Mouse (Mus musculus) hindbrain, embryonic 11.5 days (tissue): ENCODE measurements around the gene Ngdn. TPM values are rescaled to one million over a fixed set of nuclear protein-coding genes. Genes with fewer than 3 reads are reported as not detected.
"Not testable (repeated sequence)": the region's sequence is repeated elsewhere in the genome, so short reads cannot be mapped to it uniquely, and the experiment has no call there.

Source experiments
- ATAC-seq: fragments of 200-750 bp; cut with Nextera tagmentation; 2 replicates; pipeline ENCODE4 v1.8.0; 2017; ENCODE audit warnings: mild to moderate bottlenecking, moderate TSS enrichment, moderate library complexity; ENCODE audit not compliant: low FRiP score
- DNase-seq: peaks from one replicate; pipeline ENCODE4 v3.0.0-alpha.2; 2015; ENCODE audit warnings: low spot score
- H3K27ac ChIP-seq: fragments of 300-500 bp; sonication (generic); 2 replicates; pipeline ENCODE4 v1.5.1; 2014; ENCODE audit warnings: mild to moderate bottlenecking, low read depth, low read length
- H3K27me3 ChIP-seq: fragments of 300-500 bp; sonication (generic); 2 replicates; pipeline ENCODE4 v1.6.1; 2014; ENCODE audit warnings: mild to moderate bottlenecking, low read length, moderate library complexity, mixed read lengths; ENCODE audit not compliant: control insufficient read depth, insufficient read depth
- H3K36me3 ChIP-seq: fragments of 300-500 bp; sonication (generic); 2 replicates; pipeline ENCODE4 v1.6.1; 2014; ENCODE audit warnings: mild to moderate bottlenecking, low read length, moderate library complexity, mixed read lengths; ENCODE audit not compliant: control insufficient read depth, insufficient read depth
- H3K4me1 ChIP-seq: fragments of 300-500 bp; sonication (generic); replicated peaks from 2 replicates; pipeline ENCODE4 v1.6.1; 2014; ENCODE audit warnings: low read length, mixed read lengths; ENCODE audit not compliant: control insufficient read depth, insufficient read depth
- H3K4me2 ChIP-seq: fragments of 300-500 bp; sonication (generic); replicated peaks from 2 replicates; pipeline ENCODE4 v1.6.1; 2014; ENCODE audit warnings: mild to moderate bottlenecking, low read depth, low read length
- H3K4me3 ChIP-seq: fragments of 300-500 bp; sonication (generic); 2 replicates; pipeline ENCODE4 v1.5.1; 2014; ENCODE audit warnings: low read depth, low read length
- H3K9ac ChIP-seq: fragments of 300-500 bp; sonication (generic); 2 replicates; pipeline ENCODE4 v1.6.1; 2014; ENCODE audit warnings: low read depth, low read length
- H3K9me3 ChIP-seq: fragments of 300-500 bp; sonication (generic); 2 replicates; pipeline ENCODE4 v1.6.1; 2016; ENCODE audit warnings: low read length; ENCODE audit not compliant: control insufficient read depth
- WGBS: fragments of 180-500 bp; shearing (Covaris S2); extraction: QIAGEN DNeasy Blood & Tissue Kit; methylation state at CpG from one replicate; pipeline ENCODE4 v1.1.7; 2014; 5-methylcytosine and 5-hydroxymethylcytosine counted together
- polyA plus RNA-seq: library from polyadenylated mRNA; unstranded; fragments of >200 nt; fragmentation: Nextera tagmentation; extraction: Ambion mirVana; gene quantifications from 2 replicates; pipeline ENCODE4 v1.2.1, GENCODE M21; 2014

Ngdn gene
- polyA plus RNA-seq, 1 experiment from 2014 or later = 81.5 TPM

DNA sequence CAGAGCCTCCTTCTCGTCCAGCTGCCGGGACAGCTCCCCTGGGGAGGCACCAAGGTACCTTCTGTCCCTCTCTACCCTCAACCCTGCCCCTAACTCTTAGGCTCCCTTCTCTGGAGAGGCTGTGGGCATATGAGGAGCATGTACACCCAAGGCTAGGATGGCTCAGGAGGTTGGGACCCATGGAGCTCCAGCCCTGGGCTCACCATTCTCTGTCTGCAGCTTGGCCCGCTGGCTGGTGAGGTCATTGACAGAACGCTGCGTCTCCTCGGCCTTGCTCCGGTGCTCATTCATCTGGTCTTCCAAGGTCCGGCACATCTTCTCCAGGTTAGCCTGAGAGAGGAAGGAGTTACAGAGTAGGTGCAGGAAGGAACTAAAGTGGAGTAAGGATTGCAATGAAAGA, 36.6 kb upstream of the Ngdn start:
- Histone ChIP-seq H3K4me1 (no peaks in the 10 kb centered on the region; the same call in 1 of the 2 replicates), H3K27me3 (no peaks in the 10 kb centered on the region), H3K4me3 (no peak overlapping the region), H3K9ac (no peak overlapping the region), H3K27ac (no peak overlapping the region), H3K4me2 (no peak overlapping the region), H3K9me3 (no peaks in the 10 kb centered on the region), H3K36me3 (no peaks in the 10 kb centered on the region)
- ATAC-seq (no peak), DNase-seq (no peak)
- WGBS = 92% methylated on average over 8 of the region's 8 CpGs

DNA sequence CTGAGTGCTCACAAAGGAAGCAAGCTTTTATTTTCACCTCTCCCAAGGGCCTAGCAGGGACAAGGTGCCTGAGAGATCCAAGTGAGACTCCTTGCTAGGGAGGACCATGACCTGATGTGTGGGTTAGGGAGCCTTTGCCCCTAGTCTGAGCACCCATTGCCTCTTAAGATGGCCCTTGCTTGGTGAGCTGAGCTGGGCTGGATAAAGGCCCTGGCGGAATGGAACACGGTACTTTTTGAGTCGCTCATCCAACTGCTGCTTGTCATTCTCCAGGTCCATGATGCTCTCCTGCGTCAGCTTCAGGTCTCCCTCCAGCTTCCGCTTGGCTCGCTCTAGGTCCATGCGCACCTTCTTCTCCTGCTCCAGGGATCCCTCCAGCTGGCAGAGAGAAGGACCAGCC, 33.3 kb upstream of the Ngdn start:
- WGBS = 95% methylated on average over 7 of the region's 7 CpGs
- Histone ChIP-seq H3K36me3 (no peaks in the 10 kb centered on the region), H3K4me2 (no peak overlapping the region), H3K9me3 (no peaks in the 10 kb centered on the region), H3K27ac (no peak overlapping the region), H3K9ac (no peak overlapping the region), H3K4me3 (no peak overlapping the region), H3K4me1 (no peaks in the 10 kb centered on the region), H3K27me3 (no peaks in the 10 kb centered on the region)
- no peak for ATAC-seq
- DNase-seq = no peak

DNA sequence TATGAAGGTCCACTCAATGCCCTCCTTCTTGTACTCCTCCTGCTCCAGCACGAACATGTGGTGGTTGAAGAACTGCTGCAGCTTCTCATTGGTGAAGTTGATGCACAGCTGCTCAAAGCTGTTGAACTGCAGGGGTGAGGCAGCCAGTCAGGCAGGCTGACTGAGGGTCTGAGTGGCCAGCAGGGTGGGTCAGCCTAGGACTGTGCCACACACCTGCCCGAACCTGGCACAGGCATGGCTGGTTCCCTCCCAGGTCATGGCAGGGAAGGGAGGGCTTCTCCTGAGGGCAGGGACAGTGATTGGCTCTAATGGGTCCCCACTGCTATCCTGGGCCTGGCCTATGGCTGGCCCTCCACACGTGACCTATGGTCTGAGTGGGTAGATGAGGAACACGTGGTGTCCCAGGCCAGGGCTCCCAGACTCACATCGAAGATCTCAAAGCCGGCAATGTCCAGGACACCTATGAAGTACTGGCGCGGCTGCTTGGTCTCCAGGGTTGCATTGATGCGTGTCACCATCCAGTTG, 26.8 kb upstream of the Ngdn start:
- not testable (repeated sequence) for ATAC-seq, H3K27ac ChIP-seq, H3K36me3 ChIP-seq, H3K4me3 ChIP-seq, H3K9ac ChIP-seq, H3K4me1 ChIP-seq, DNase-seq, H3K27me3 ChIP-seq, H3K4me2 ChIP-seq, H3K9me3 ChIP-seq
- 85% methylated on average over 9 of the region's 9 CpGs for WGBS

DNA sequence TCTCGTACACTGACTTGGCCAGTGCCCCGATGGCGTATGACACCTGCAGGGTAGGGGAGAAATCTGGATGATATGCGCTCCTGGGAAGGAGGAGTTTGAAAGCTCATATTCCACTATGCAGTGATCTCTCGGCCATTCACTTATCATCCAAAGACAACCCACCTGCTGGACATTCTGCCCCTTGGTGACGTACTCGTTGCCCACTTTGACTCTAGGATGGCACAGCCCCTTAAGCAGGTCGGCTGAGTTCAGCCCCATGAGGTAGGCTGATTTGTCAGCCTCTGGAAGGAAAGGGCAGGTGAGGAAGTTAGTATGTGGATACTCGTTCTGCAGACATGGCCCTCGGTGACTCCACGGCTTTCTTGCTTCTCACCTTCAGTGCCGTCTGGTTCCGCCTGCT, 26.4 kb upstream of the Ngdn start:
- Histone ChIP-seq H3K27ac (no peak overlapping the region), H3K9me3 (no peaks in the 10 kb centered on the region), H3K4me3 (no peak overlapping the region), H3K4me2 (no peak overlapping the region), H3K36me3 (no peaks in the 10 kb centered on the region), H3K4me1 (no peaks in the 10 kb centered on the region), H3K9ac (no peak overlapping the region), H3K27me3 (no peaks in the 10 kb centered on the region)
- ATAC-seq = no peak
- WGBS = 90% methylated on average over 13 of the region's 13 CpGs
- no peak for DNase-seq

DNA sequence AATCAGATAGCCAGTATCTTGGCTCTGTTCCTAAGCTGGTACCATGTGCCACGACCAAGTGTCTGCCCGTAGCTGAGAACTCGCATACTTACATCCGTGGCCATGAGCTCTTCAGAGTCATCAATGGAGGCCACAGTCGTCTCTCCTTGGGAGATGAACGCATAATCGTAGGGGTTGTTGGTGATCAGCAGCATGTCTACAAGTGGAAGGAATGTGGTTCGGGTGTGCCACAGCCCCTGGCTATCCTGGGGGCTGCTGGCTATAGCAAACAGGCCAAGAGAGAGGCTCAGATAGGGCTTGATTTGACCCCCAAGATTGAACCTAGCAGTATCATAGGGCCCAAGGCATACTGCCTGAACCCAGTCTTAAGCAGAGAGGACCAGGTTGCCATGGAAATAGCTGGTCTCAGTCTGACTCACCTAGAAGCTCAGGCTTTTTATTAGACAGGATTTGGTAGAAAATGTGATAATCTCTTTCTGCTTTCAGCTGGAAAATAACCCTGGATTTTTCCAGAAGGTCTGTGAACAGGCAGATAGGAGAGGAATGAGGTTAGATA, 25.3 kb upstream of the Ngdn start:
- Histone ChIP-seq H3K27ac (no peak overlapping the region), H3K4me3 (no peak overlapping the region), H3K36me3 (no peaks in the 10 kb centered on the region), H3K4me1 (peaks cover 2% of the 10 kb centered on the region; the same call in 1 of the 2 replicates), H3K9ac (no peak overlapping the region), H3K9me3 (no peaks in the 10 kb centered on the region), H3K4me2 (no peak overlapping the region), H3K27me3 (no peaks in the 10 kb centered on the region)
- no peak for DNase-seq
- no peak for ATAC-seq
- 89% methylated on average over 8 of the region's 8 CpGs for WGBS

DNA sequence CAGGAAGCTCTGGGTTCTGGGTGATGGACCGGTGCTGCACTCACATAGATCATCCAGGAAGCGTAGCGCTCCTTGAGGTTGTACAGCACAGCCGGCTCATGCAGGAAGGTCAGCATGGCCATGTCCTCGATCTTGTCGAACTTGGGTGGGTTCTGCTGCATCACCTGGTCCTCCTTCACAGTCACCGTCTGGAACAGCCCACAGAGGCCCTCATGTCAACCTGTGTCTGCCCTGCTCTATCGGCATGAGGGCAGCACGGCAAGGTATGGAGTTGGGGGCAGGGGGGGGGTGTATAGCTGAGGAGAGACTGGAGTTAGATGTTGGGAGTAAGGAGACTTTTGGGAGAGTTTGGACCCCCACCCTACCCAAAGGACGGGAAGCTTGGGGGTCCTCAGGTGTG, 23.1 kb upstream of the Ngdn start:
- DNase-seq (no peak), ATAC-seq (no peak)
- no peak overlapping the region for H3K9ac ChIP-seq
- H3K27me3 ChIP-seq = no peaks in the 10 kb centered on the region
- 88% methylated on average over 10 of the region's 10 CpGs for WGBS
- peaks cover 2% of the 10 kb centered on the region; the same call in 1 of the 2 replicates for H3K4me1 ChIP-seq
- H3K4me2 ChIP-seq = no peak overlapping the region
- H3K36me3 ChIP-seq = no peaks in the 10 kb centered on the region
- H3K9me3 ChIP-seq = no peaks in the 10 kb centered on the region
- no peak overlapping the region for H3K4me3 ChIP-seq
- H3K27ac ChIP-seq = no peak overlapping the region

DNA sequence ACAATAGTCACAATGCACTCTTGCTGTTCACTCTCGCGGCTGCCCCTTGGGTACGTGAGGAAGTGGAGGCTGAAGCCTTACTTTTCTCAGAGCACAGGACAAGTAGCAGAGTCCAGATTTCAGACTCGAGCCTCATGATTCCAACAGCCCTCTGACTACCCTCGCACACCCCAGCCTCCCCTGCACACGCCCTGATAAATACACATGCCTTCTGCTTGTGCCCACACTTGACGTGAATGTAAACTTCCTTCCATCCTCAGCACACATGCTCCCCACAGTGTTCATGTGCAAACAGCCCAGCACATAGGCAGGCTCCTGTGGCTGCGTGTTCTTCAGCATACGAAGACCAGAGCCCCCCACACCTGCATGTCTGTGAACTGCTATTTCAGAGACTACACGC, 21.6 kb upstream of the Ngdn start:
- Histone ChIP-seq H3K4me2 (no peak overlapping the region), H3K27ac (no peak overlapping the region), H3K9me3 (no peaks in the 10 kb centered on the region), H3K4me3 (no peak overlapping the region), H3K36me3 (no peaks in the 10 kb centered on the region), H3K9ac (0 out of 2 replicates have a peak overlapping the region, but pooled peaks have one; percentile 15), H3K27me3 (no peaks in the 10 kb centered on the region), H3K4me1 (peaks cover 2% of the 10 kb centered on the region; the same call in 1 of the 2 replicates)
- ATAC-seq = no peak
- WGBS = 74% methylated on average over 10 of the region's 10 CpGs
- DNase-seq = no peak

DNA sequence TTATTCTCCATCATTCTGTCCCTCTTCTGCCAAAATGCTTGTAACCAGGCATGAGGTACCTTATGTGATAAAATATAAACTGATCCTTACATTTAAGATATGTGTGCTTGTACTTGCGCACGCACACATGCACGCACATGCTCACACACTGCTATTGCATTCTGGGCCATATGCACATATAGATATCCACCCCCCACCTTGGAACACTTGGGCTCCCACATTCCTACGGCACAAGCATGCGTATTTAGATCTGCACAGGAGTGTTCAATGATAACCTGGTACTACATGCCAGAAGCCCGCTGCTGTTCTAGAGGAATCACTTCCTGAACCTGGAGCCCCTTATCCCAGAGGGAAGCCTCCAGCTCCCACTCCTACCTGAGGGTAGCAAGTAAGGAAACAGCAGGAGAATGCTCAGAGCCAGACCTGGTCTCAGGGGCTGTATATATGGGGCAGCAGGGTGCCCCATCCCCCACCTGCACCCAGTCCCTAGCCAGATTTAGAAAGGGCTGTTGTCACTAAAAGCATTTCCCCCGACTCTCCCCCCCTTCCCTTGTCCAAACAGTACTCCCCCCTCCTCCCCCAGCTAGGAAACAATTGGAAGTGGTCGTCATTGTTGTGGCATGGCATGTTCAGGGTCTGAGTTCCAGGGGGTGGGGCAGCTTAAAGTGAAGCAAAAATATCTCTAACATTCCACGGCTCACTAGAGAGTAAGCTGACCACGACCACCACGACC, 21.0 kb upstream of the Ngdn start, which contains the start of gene Myh7:
TSS of gene Myh7 (minus strand) at position 491 of the 733 bp plus-strand sequence.
- ATAC-seq = 0 out of 2 replicates have a peak, but pooled peaks have one; percentile 27
- DNase-seq = no peak
- Histone ChIP-seq H3K4me2 (no peak within 1 kb of the TSS), H3K27me3 (no peaks in the 10 kb centered on the region), H3K4me3 (no peak within 1 kb of the TSS), H3K9ac (0 out of 2 replicates have a peak within 1 kb of the TSS, but pooled peaks have one; percentile 15), H3K36me3 (no peaks in the 10 kb centered on the region), H3K4me1 (peaks cover 2% of the 10 kb centered on the region; the same call in 1 of the 2 replicates), H3K9me3 (no peaks in the 10 kb centered on the region), H3K27ac (0 out of 2 replicates have a peak within 1 kb of the TSS, but pooled peaks have one; percentile 48)
- WGBS = 54% methylated on average over 11 of the region's 11 CpGs

DNA sequence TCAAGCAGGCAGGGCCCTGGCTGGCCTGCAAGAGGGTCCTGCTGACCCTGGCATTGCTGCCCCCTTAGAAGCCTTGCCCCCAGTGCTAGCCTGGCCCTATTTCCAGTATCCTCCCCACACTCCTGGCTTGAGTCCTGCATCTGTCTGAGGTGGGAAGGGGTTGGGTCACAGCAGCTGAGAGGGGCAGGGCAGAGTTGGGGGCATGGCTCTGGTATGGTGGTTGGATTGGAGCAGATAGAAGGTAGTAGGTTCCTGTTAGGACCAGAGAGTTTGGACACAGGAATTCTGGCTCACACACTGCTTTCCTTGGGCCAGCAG, 20.4 kb upstream of the Ngdn start:
- Histone ChIP-seq H3K27ac (no peak overlapping the region), H3K9me3 (no peaks in the 10 kb centered on the region), H3K9ac (no peak overlapping the region), H3K4me1 (peaks cover 2% of the 10 kb centered on the region; the same call in 1 of the 2 replicates), H3K4me2 (no peak overlapping the region), H3K4me3 (no peak overlapping the region), H3K36me3 (no peaks in the 10 kb centered on the region), H3K27me3 (no peaks in the 10 kb centered on the region)
- ATAC-seq (0 out of 2 replicates have a peak, but pooled peaks have one; percentile 25), DNase-seq (no peak)
